Mouse (Mus musculus): Measurements from ENCODE around the gene Il1a.

DNA sequence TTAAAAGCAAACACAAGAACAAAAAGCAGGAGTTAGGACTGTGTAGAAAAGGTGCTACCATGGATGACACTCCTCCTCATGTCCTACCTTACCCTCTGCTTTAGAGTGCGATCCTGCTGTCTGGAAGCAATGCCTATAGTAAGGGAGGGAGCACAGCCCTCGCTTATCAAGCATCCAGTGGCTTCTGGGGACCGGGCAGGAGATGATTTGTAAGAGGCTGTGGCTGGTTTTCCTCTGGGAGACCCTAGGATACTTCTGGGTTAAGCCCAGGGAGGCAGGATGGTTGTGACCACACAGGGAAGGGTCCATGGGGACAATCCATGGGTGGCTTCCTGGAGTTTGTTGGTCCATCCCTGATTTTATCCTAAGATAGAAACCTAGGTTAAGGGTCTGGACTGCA is 49.1 kb downstream of the Il1a start:
- TF ChIP-seq TAL1 (IDR thresholded peaks at IDR 0.05; ENCODE audit: low read length) (no peak), GATA1 (IDR thresholded peaks at IDR 0.05; ENCODE audit: low read length) (no peak)

All from erythroblast, embryonic 14.5 days (primary cell).